Mouse (Mus musculus) forebrain, embryonic 13.5 days (tissue): ENCODE data around the gene Lamtor4. TPM values are rescaled to one million over a fixed set of nuclear protein-coding genes. Genes with fewer than 3 reads are reported as not detected.
"Not testable (repeated sequence)": the region's sequence is repeated elsewhere in the genome, so short reads cannot be mapped to it uniquely, and the experiment has no call there.

Experiments
- ATAC-seq: fragments of 200-750 bp; cut with Nextera tagmentation; 2 replicates; pipeline ENCODE4 v1.8.0; 2017
- H3K27ac ChIP-seq: fragments of 300-500 bp; sonication (generic); 2 replicates; pipeline ENCODE4 v1.5.1; 2015; ENCODE audit warnings: inconsistent platforms, mild to moderate bottlenecking, moderate library complexity
- H3K27me3 ChIP-seq: fragments of 300-500 bp; sonication (generic); 2 replicates; pipeline ENCODE4 v1.6.1; 2015; ENCODE audit warnings: mild to moderate bottlenecking, inconsistent platforms
- H3K36me3 ChIP-seq: fragments of 300-500 bp; sonication (generic); 2 replicates; pipeline ENCODE4 v1.6.1; 2015; ENCODE audit warnings: mild to moderate bottlenecking, inconsistent platforms; ENCODE audit not compliant: poor library complexity, severe bottlenecking
- H3K4me1 ChIP-seq: fragments of 300-500 bp; sonication (generic); 2 replicates; pipeline ENCODE4 v1.6.1; 2015; ENCODE audit warnings: inconsistent platforms
- H3K4me2 ChIP-seq: fragments of 300-500 bp; sonication (generic); 2 replicates; pipeline ENCODE4 v1.6.1; 2015; ENCODE audit warnings: inconsistent platforms, mild to moderate bottlenecking, moderate library complexity
- H3K4me3 ChIP-seq: fragments of 300-500 bp; sonication (generic); 2 replicates; pipeline ENCODE4 v1.5.1; 2015; ENCODE audit warnings: mild to moderate bottlenecking, inconsistent platforms
- H3K9ac ChIP-seq: fragments of 300-500 bp; sonication (generic); 2 replicates; pipeline ENCODE4 v1.6.1; 2015; ENCODE audit warnings: mild to moderate bottlenecking, inconsistent platforms
- H3K9me3 ChIP-seq: fragments of 300-500 bp; sonication (generic); replicated peaks from 2 replicates; pipeline ENCODE4 v1.6.1; 2016; ENCODE audit warnings: inconsistent platforms
- WGBS: fragments of 180-500 bp; shearing (Covaris S2); methylation state at CpG from one replicate; pipeline ENCODE4 v1.1.7; 2015; 5-methylcytosine and 5-hydroxymethylcytosine counted together
- polyA plus RNA-seq: library from polyadenylated mRNA; unstranded; fragments of >200 nt; fragmentation: Nextera tagmentation; extraction: Ambion mirVana; gene quantifications from 2 replicates; pipeline ENCODE4 v1.2.1, GENCODE M21; 2015

Lamtor4 gene
- 67.4 TPM in 2 replicates for polyA plus RNA-seq

GRCm38 (mm10) chr5:138255353-138256093, at the start of gene Lamtor4:
Gene Lamtor4 (plus strand): TSS chr5:138255482.
- H3K4me1 ChIP-seq = peaks cover 14% of the 10 kb centered on the region
- ATAC-seq = peak; percentile 100
- H3K36me3 ChIP-seq = peaks cover 30% of the 10 kb centered on the region
- peak within 1 kb of the TSS; percentile 80 for H3K4me2 ChIP-seq
- H3K9me3 ChIP-seq = no peaks in the 10 kb centered on the region
- under 1% methylated on average over 38 of the region's 38 CpGs for WGBS
- peak within 1 kb of the TSS; percentile 78 for H3K9ac ChIP-seq
- peak within 1 kb of the TSS; percentile 68 for H3K4me3 ChIP-seq
- peak within 1 kb of the TSS; percentile 79 for H3K27ac ChIP-seq
- no peaks in the 10 kb centered on the region for H3K27me3 ChIP-seq

- Histone ChIP-seq H3K36me3 (no peaks in the 10 kb centered on the region), H3K4me1 (no peaks in the 10 kb centered on the region), H3K27me3 (no peaks in the 10 kb centered on the region), H3K4me2 (no peak overlapping the region), H3K4me3 (no peak overlapping the region), H3K9ac (no peak overlapping the region), H3K27ac (no peak overlapping the region), H3K9me3 (peaks cover 9% of the 10 kb centered on the region; the same call in 1 of the 2 replicates)
- ATAC-seq = no peak
- 81% methylated on average over 1 of the region's 1 CpGs for WGBS
Measured at GRCm38 (mm10) chr5:138207253-138207652, 48.0 kb upstream of the Lamtor4 start.

GRCm38 (mm10) chr5:138207873-138208272, 47.4 kb upstream of the Lamtor4 start:
- no peak overlapping the region for H3K9ac ChIP-seq
- H3K27ac ChIP-seq = no peak overlapping the region
- ATAC-seq = no peak
- no peaks in the 10 kb centered on the region for H3K4me1 ChIP-seq
- H3K27me3 ChIP-seq = no peaks in the 10 kb centered on the region
- no peaks in the 10 kb centered on the region for H3K36me3 ChIP-seq
- peaks cover 9% of the 10 kb centered on the region; the same call in 1 of the 2 replicates for H3K9me3 ChIP-seq
- no peak overlapping the region for H3K4me2 ChIP-seq
- no peak overlapping the region for H3K4me3 ChIP-seq
- WGBS = 89% methylated on average over 4 of the region's 4 CpGs

- H3K9me3 ChIP-seq = peaks cover 25% of the 10 kb centered on the region
- not testable (repeated sequence) for H3K27ac ChIP-seq, ATAC-seq, H3K4me2 ChIP-seq, H3K4me1 ChIP-seq, H3K27me3 ChIP-seq, H3K36me3 ChIP-seq, H3K9ac ChIP-seq, H3K4me3 ChIP-seq
- 96% methylated on average over 13 of the region's 13 CpGs for WGBS
Measured at GRCm38 (mm10) chr5:138216632-138217031, 38.6 kb upstream of the Lamtor4 start.

GRCm38 (mm10) chr5:138219864-138220263, 35.4 kb upstream of the Lamtor4 start:
- WGBS = 80% methylated on average over 2 of the region's 2 CpGs
- Histone ChIP-seq H3K4me2 (no peak overlapping the region), H3K9me3 (peaks cover 22% of the 10 kb centered on the region), H3K4me3 (no peak overlapping the region), H3K27me3 (no peaks in the 10 kb centered on the region), H3K9ac (no peak overlapping the region), H3K4me1 (no peaks in the 10 kb centered on the region), H3K27ac (no peak overlapping the region), H3K36me3 (no peaks in the 10 kb centered on the region)
- no peak for ATAC-seq

GRCm38 (mm10) chr5:138222111-138222510, 33.2 kb upstream of the Lamtor4 start:
- WGBS = 24% methylated on average over 4 of the region's 4 CpGs
- H3K4me1 ChIP-seq = no peaks in the 10 kb centered on the region
- ATAC-seq = no peak
- no peak overlapping the region for H3K4me3 ChIP-seq
- H3K27me3 ChIP-seq = no peaks in the 10 kb centered on the region
- no peak overlapping the region for H3K4me2 ChIP-seq
- H3K27ac ChIP-seq = no peak overlapping the region
- no peaks in the 10 kb centered on the region for H3K9me3 ChIP-seq
- no peaks in the 10 kb centered on the region for H3K36me3 ChIP-seq
- H3K9ac ChIP-seq = no peak overlapping the region

GRCm38 (mm10) chr5:138223287-138223686, 32.0 kb upstream of the Lamtor4 start:
- 63% methylated on average over 3 of the region's 3 CpGs for WGBS
- Histone ChIP-seq H3K4me2 (no peak overlapping the region), H3K4me1 (no peaks in the 10 kb centered on the region), H3K27ac (no peak overlapping the region), H3K9ac (no peak overlapping the region), H3K4me3 (no peak overlapping the region), H3K9me3 (no peaks in the 10 kb centered on the region), H3K36me3 (no peaks in the 10 kb centered on the region), H3K27me3 (no peaks in the 10 kb centered on the region)
- no peak for ATAC-seq

- Histone ChIP-seq H3K27ac (no peak within 1 kb of the TSS), H3K4me2 (no peak within 1 kb of the TSS), H3K4me1 (no peaks in the 10 kb centered on the region), H3K9ac (no peak within 1 kb of the TSS), H3K4me3 (no peak within 1 kb of the TSS), H3K9me3 (no peaks in the 10 kb centered on the region), H3K27me3 (no peaks in the 10 kb centered on the region), H3K36me3 (no peaks in the 10 kb centered on the region)
- WGBS = 63% methylated on average over 2 of the region's 2 CpGs
- no peak for ATAC-seq
Measured at GRCm38 (mm10) chr5:138225700-138226099, 29.6 kb upstream of the Lamtor4 start, which contains the start of gene Nxpe5. Gene Nxpe5 (plus strand): TSS chr5:138225898.

- Histone ChIP-seq H3K4me2 (no peak overlapping the region), H3K9ac (no peak overlapping the region), H3K4me3 (no peak overlapping the region), H3K36me3 (no peaks in the 10 kb centered on the region), H3K27ac (no peak overlapping the region), H3K27me3 (no peaks in the 10 kb centered on the region), H3K4me1 (no peaks in the 10 kb centered on the region), H3K9me3 (no peaks in the 10 kb centered on the region)
- 77% methylated on average over 4 of the region's 4 CpGs for WGBS
- no peak for ATAC-seq
Measured at GRCm38 (mm10) chr5:138226491-138226890, 28.8 kb upstream of the Lamtor4 start.

GRCm38 (mm10) chr5:138227367-138227766, 27.9 kb upstream of the Lamtor4 start:
- 74% methylated on average over 2 of the region's 2 CpGs for WGBS

GRCm38 (mm10) chr5:138228026-138228425, 27.3 kb upstream of the Lamtor4 start:
- H3K27ac ChIP-seq = no peak overlapping the region
- no peak overlapping the region for H3K9ac ChIP-seq
- no peaks in the 10 kb centered on the region for H3K36me3 ChIP-seq
- 66% methylated on average over 3 of the region's 3 CpGs for WGBS
- H3K4me1 ChIP-seq = no peaks in the 10 kb centered on the region
- no peak for ATAC-seq
- no peak overlapping the region for H3K4me2 ChIP-seq
- no peaks in the 10 kb centered on the region for H3K27me3 ChIP-seq
- H3K4me3 ChIP-seq = no peak overlapping the region
- no peaks in the 10 kb centered on the region for H3K9me3 ChIP-seq

More at GRCm38 (mm10) chr5:138227367-138227766, 27.9 kb upstream of the Lamtor4 start:
- H3K27me3 ChIP-seq = no peaks in the 10 kb centered on the region
- H3K4me1 ChIP-seq = no peaks in the 10 kb centered on the region
- no peak overlapping the region for H3K9ac ChIP-seq
- no peak for ATAC-seq
- no peak overlapping the region for H3K4me3 ChIP-seq
- H3K4me2 ChIP-seq = no peak overlapping the region
- H3K27ac ChIP-seq = no peak overlapping the region
- no peaks in the 10 kb centered on the region for H3K9me3 ChIP-seq
- no peaks in the 10 kb centered on the region for H3K36me3 ChIP-seq

GRCm38 (mm10) chr5:138229511-138229910, 25.8 kb upstream of the Lamtor4 start:
- Histone ChIP-seq H3K9me3 (no peaks in the 10 kb centered on the region), H3K4me1 (no peaks in the 10 kb centered on the region), H3K9ac (no peak overlapping the region), H3K4me2 (no peak overlapping the region), H3K27me3 (no peaks in the 10 kb centered on the region), H3K27ac (no peak overlapping the region), H3K4me3 (no peak overlapping the region), H3K36me3 (no peaks in the 10 kb centered on the region)
- WGBS = 90% methylated on average over 3 of the region's 3 CpGs
- no peak for ATAC-seq

- H3K9ac ChIP-seq = no peak overlapping the region
- H3K9me3 ChIP-seq = no peaks in the 10 kb centered on the region
- no peaks in the 10 kb centered on the region for H3K27me3 ChIP-seq
- H3K4me1 ChIP-seq = no peaks in the 10 kb centered on the region
- no peaks in the 10 kb centered on the region for H3K36me3 ChIP-seq
- ATAC-seq = no peak
- WGBS = 89% methylated on average over 2 of the region's 2 CpGs
- no peak overlapping the region for H3K4me3 ChIP-seq
- H3K4me2 ChIP-seq = no peak overlapping the region
- no peak overlapping the region for H3K27ac ChIP-seq
Measured at GRCm38 (mm10) chr5:138233778-138234177, 21.5 kb upstream of the Lamtor4 start.
